Mouse (Mus musculus) midbrain, embryonic 12.5 days (tissue): ENCODE measurements around the gene Limk2. TPM values are rescaled to one million over a fixed set of nuclear protein-coding genes. Genes with fewer than 3 reads are reported as not detected.

Experiments used
- ATAC-seq: fragments of 200-750 bp; cut with Nextera tagmentation; 2 replicates; pipeline ENCODE4 v1.8.0; 2017; ENCODE audit warnings: low read depth, moderate TSS enrichment, moderate library complexity; ENCODE audit not compliant: low FRiP score
- H3K27ac ChIP-seq: fragments of 300-500 bp; sonication (generic); replicated peaks from 2 replicates; pipeline ENCODE4 v1.5.1; 2016; ENCODE audit warnings: mild to moderate bottlenecking
- H3K27me3 ChIP-seq: fragments of 300-500 bp; sonication (generic); 2 replicates; pipeline ENCODE4 v1.6.1; 2016; ENCODE audit warnings: mild to moderate bottlenecking
- H3K36me3 ChIP-seq: fragments of 300-500 bp; sonication (generic); 2 replicates; pipeline ENCODE4 v1.6.1; 2016
- H3K4me1 ChIP-seq: fragments of 300-500 bp; sonication (generic); 2 replicates; pipeline ENCODE4 v1.6.1; 2016
- H3K4me2 ChIP-seq: fragments of 300-500 bp; sonication (generic); replicated peaks from 2 replicates; pipeline ENCODE4 v1.6.1; 2016; ENCODE audit warnings: mild to moderate bottlenecking, moderate library complexity
- H3K4me3 ChIP-seq: fragments of 300-500 bp; sonication (generic); 2 replicates; pipeline ENCODE4 v1.5.1; 2016; ENCODE audit warnings: mild to moderate bottlenecking
- H3K9ac ChIP-seq: fragments of 300-500 bp; sonication (generic); replicated peaks from 2 replicates; pipeline ENCODE4 v1.6.1; 2016; ENCODE audit warnings: mild to moderate bottlenecking, moderate library complexity
- H3K9me3 ChIP-seq: fragments of 300-500 bp; sonication (generic); 2 replicates; pipeline ENCODE4 v1.6.1; 2016; ENCODE audit warnings: mild to moderate bottlenecking
- WGBS: fragments of 180-500 bp; shearing (Covaris S2); methylation state at CpG from one replicate; pipeline ENCODE4 v1.1.7; 2016; 5-methylcytosine and 5-hydroxymethylcytosine counted together
- polyA plus RNA-seq: library from polyadenylated mRNA; unstranded; fragments of >200 nt; fragmentation: Nextera tagmentation; extraction: Ambion mirVana; gene quantifications from 2 replicates; pipeline ENCODE4 v1.2.1, GENCODE M21; 2016

Limk2 gene
- polyA plus RNA-seq, 1 experiment from 2014 or later = 102 TPM

DNA sequence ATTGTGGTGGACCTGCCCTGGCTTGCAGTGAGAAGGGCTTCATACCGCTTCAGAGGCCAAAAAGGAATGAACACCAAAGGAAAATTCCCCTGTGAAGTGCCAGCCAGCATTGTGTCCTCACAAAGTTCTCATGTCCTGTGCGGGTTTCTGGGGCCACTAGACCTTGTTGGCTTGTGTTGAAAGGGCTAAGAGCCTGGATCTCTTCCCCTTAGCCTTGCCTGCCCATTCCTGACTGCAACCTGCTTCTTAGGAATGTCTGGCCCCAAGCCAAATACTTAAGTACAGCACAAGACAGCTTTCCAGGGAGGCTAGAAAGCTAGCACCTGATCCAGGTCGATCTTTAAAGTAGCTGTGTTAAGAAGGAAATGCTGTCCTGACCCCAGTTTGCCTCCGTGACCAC is 106.2 kb downstream of the Limk2 start:
- 90% methylated on average over 4 of the region's 4 CpGs for WGBS
- Histone ChIP-seq H3K4me1 (0 out of 2 replicates have a peak, but pooled peaks cover 5% of the 10 kb centered on the region), H3K4me2 (no peak overlapping the region), H3K9me3 (no peaks in the 10 kb centered on the region), H3K27ac (no peak overlapping the region), H3K27me3 (no peaks in the 10 kb centered on the region), H3K4me3 (no peak overlapping the region), H3K36me3 (peaks cover 98% of the 10 kb centered on the region), H3K9ac (no peak overlapping the region)
- ATAC-seq = no peak

DNA sequence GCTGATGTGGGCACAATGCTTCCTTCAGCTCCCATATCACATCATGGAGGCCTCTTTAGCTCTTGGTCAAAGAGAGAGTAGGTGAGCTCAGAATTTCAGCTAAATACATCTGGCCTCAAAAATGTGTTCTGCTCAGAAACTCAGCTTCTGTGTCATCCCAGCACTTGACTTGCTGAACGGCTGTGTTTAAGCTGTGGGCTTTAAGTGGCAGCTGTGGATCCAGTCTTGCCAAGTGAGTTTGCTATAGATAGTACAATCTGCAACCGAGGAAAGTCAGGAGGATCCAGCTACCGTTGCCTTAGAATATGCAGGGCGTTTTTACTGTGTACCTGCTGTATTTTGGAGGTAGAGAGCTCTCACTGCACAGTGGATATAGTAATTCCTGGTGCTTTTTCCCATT is 106.6 kb downstream of the Limk2 start:
- Histone ChIP-seq H3K27me3 (no peaks in the 10 kb centered on the region), H3K4me2 (no peak overlapping the region), H3K9ac (no peak overlapping the region), H3K4me3 (no peak overlapping the region), H3K36me3 (peaks cover 98% of the 10 kb centered on the region), H3K27ac (no peak overlapping the region), H3K9me3 (no peaks in the 10 kb centered on the region), H3K4me1 (0 out of 2 replicates have a peak, but pooled peaks cover 5% of the 10 kb centered on the region)
- ATAC-seq = no peak
- 99% methylated on average over 4 of the region's 4 CpGs for WGBS

DNA sequence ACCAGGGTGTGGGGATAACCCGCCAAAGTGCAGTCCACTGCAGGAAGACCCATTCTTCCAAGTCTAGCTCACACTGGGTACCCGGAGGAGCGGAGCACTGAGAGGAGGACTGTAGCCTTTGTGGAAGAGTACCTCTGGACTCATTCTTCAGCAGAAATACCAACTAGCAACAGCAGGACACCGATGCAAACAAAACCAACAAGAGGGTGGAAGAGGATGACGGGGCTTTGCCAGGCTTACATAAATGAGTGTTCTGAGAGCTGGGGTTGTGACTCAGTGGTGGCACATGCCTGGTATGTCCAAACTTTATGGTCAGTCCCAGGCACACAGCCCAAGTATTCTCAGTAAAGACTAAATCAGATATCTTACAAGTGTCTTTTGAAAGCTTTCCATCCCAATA is 107.9 kb downstream of the Limk2 start:
- ATAC-seq = no peak
- WGBS = 95% methylated on average over 5 of the region's 5 CpGs
- Histone ChIP-seq H3K27ac (no peak overlapping the region), H3K36me3 (peaks cover 98% of the 10 kb centered on the region), H3K9ac (no peak overlapping the region), H3K4me2 (no peak overlapping the region), H3K9me3 (no peaks in the 10 kb centered on the region), H3K4me1 (peaks cover 17% of the 10 kb centered on the region), H3K27me3 (no peaks in the 10 kb centered on the region), H3K4me3 (no peak overlapping the region)

DNA sequence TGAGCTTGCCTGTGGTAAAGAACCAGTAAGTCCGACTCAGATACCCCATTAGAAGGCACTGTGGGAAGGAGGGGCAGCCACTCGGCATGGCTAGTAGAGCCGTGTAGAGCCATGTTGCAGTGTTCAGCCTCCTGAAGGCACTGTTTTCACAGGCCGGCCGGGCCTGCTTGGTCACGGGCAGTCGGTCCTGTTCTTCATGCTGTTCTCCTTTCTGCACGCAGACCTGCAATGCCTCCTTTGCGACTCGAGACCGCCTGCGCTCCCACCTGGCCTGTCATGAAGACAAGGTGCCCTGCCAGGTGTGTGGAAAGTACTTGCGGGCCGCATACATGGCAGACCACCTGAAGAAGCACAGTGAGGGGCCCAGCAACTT is 110.2 kb downstream of the Limk2 start:
- Histone ChIP-seq H3K27ac (no peak overlapping the region), H3K4me2 (no peak overlapping the region), H3K27me3 (no peaks in the 10 kb centered on the region), H3K36me3 (peaks cover 99% of the 10 kb centered on the region), H3K9me3 (no peaks in the 10 kb centered on the region), H3K4me3 (no peak overlapping the region), H3K4me1 (peaks cover 40% of the 10 kb centered on the region), H3K9ac (no peak overlapping the region)
- no peak for ATAC-seq
- 95% methylated on average over 14 of the region's 14 CpGs for WGBS

DNA sequence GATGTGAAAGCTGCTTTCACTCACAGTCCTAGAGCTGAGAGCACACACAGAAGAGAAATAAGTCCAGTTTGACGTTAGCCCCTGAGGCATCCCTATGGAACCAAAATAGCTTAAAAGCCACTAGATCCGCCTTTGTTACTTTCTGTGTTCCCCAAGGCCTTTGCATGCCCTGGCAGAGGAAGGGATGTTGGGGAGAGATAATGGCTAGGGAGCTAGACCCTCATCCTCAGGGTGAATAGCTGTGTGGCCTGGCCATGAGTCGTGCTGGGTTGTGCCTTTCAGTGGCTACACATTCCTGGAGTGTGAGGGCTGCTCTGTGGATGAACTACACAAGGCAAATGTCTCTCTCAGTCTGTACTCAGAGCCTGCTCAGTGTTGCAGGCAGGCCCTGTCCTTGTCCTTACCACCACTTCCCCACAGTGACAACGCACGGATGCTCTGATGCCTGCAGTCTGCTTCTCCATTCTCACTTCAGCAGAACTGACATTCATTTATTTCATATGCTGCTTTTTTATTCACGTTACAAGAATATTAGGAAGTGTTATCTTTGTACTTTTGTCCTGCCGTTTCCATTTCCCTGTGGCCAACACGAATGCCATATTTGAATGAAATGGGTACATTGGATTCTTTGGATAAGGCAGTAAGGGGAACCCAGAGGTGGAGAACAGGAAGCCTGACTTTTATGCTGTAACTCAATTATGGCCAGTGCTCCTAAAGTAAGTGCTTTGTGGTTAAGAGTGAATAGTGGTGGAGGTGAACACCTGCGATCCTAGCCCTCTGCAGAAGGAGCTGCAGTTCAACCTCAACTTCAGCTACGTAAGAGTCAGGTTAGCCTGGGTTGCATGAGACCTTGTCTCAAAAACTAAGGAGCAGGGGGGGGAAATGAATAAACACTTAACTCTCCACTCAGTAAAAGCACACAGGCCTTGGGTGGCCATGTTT is 110.8 kb downstream of the Limk2 start:
- H3K9me3 ChIP-seq = no peaks in the 10 kb centered on the region
- H3K4me2 ChIP-seq = no peak overlapping the region
- H3K27ac ChIP-seq = no peak overlapping the region
- no peaks in the 10 kb centered on the region for H3K27me3 ChIP-seq
- no peak for ATAC-seq
- H3K4me3 ChIP-seq = no peak overlapping the region
- 92% methylated on average over 10 of the region's 10 CpGs for WGBS
- H3K9ac ChIP-seq = no peak overlapping the region
- peaks cover 100% of the 10 kb centered on the region for H3K36me3 ChIP-seq
- H3K4me1 ChIP-seq = peaks cover 47% of the 10 kb centered on the region

DNA sequence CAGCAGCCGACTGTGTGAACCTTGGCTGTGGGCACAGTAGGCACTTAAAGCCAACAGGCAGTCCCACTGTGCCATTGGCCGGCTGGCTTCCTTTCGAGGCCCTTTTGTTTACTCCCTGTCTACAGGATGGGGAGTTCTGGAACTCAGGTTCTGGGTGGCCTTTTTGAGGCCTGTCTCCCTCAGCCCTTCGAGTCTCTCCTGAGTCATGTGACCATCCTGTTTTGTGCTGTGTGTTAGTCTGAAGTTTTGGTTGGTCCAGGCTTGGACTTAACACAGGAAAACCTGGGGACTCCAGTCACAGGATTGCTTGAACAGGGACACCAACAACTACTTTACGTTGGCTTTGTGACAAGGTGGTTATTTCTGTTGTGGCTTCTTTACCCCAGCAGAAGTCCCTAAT is 112.9 kb downstream of the Limk2 start:
- ATAC-seq = no peak
- Histone ChIP-seq H3K4me3 (peak overlapping the region; percentile 18), H3K27ac (no peak overlapping the region), H3K4me1 (peaks cover 49% of the 10 kb centered on the region), H3K4me2 (peak overlapping the region; percentile 99), H3K36me3 (peaks cover 79% of the 10 kb centered on the region), H3K9me3 (no peaks in the 10 kb centered on the region), H3K9ac (peak overlapping the region; percentile 39; the same call in 1 of the 2 replicates), H3K27me3 (no peaks in the 10 kb centered on the region)
- 72% methylated on average over 5 of the region's 5 CpGs for WGBS

DNA sequence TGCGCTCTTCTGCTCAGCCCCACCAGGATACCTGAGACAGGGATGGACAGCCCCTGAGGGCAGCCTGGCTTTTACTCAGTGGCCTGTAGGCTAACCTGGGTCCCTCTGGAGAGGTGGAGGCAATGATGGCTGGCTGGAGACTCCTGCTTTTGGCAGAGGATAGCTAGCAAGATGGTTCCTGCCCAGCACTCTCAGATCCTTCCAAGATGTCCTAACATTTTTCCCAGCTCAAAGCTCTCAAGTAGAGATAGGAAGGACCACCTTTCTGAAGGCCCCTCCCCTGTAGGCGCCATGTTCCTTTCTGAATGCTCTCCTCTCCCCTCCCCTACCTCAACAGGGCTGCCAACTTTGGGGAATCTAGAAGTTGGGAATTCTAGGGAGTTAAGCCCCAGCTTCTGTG is 114.3 kb downstream of the Limk2 start:
- Histone ChIP-seq H3K27me3 (no peaks in the 10 kb centered on the region), H3K36me3 (peaks cover 65% of the 10 kb centered on the region), H3K9me3 (no peaks in the 10 kb centered on the region), H3K4me1 (peaks cover 49% of the 10 kb centered on the region), H3K9ac (peak overlapping the region; percentile 97), H3K27ac (peak overlapping the region; percentile 100; the same call in 1 of the 2 replicates), H3K4me3 (peak overlapping the region; percentile 74), H3K4me2 (peak overlapping the region; percentile 99)
- no peak for ATAC-seq
- 93% methylated on average over 2 of the region's 2 CpGs for WGBS

Other genes starting within 250 kb of the Limk2 start
- gene Sfi1, start 215.7 kb downstream of the Limk2 start, polyA plus RNA-seq = 16.3 and 19.9 TPM in 2 replicates
- gene Eif4enif1, start 206.8 kb downstream of the Limk2 start, polyA plus RNA-seq = 59.6 and 60.9 TPM in 2 replicates
- 264 and 285 TPM in 2 replicates for gene Drg1, start 142.8 kb downstream of the Limk2 start, polyA plus RNA-seq
- gene Patz1, start 120.3 kb downstream of the Limk2 start, polyA plus RNA-seq = 140 and 154 TPM in 2 replicates
- gene Pik3ip1, start 78.8 kb downstream of the Limk2 start, polyA plus RNA-seq = 17.3 TPM in 2 replicates
- 46.7 TPM in 2 replicates for gene Rnf185, start 43.2 kb upstream of the Limk2 start, polyA plus RNA-seq
- gene Pla2g3, start 79.1 kb upstream of the Limk2 start, polyA plus RNA-seq = 0.67 and 0.98 TPM in 2 replicates
- gene Inpp5j, start 95.6 kb upstream of the Limk2 start, polyA plus RNA-seq = 0.38 and 0.68 TPM in 2 replicates
- gene Selenom, start 105.5 kb upstream of the Limk2 start, polyA plus RNA-seq = 55.4 and 69.3 TPM in 2 replicates
- 36.8 and 39.2 TPM in 2 replicates for gene Smtn, start 131.4 kb upstream of the Limk2 start, polyA plus RNA-seq
- 56.5 and 58.0 TPM in 2 replicates for gene Morc2a, start 240.0 kb upstream of the Limk2 start, polyA plus RNA-seq